Mouse (Mus musculus) kidney, embryonic 16.5 days (tissue): ENCODE results near the gene Ube2v1. TPM values are rescaled to one million over a fixed set of nuclear protein-coding genes. Genes with fewer than 3 reads are reported as not detected.
A peak's percentile ranks its signal among the peaks of the same experiment; 100 is the strongest.

ENCODE experiments used
- ATAC-seq: fragments of 200-750 bp; cut with Nextera tagmentation; 2 replicates; pipeline ENCODE4 v1.8.0; 2017; ENCODE audit warnings: moderate TSS enrichment; ENCODE audit not compliant: low FRiP score, low TSS enrichment
- H3K27ac ChIP-seq: fragments of 300-500 bp; sonication (generic); 2 replicates; pipeline ENCODE4 v1.5.1; 2014; ENCODE audit warnings: low read length
- H3K27me3 ChIP-seq: fragments of 300-500 bp; sonication (generic); 2 replicates; pipeline ENCODE4 v1.6.1; 2014; ENCODE audit warnings: low read length, control low read depth, mixed read lengths; ENCODE audit not compliant: insufficient read depth
- H3K36me3 ChIP-seq: fragments of 300-500 bp; sonication (generic); 2 replicates; pipeline ENCODE4 v1.6.1; 2014; ENCODE audit warnings: low read length, control low read depth, mixed read lengths; ENCODE audit not compliant: insufficient read depth
- H3K4me1 ChIP-seq: fragments of 300-500 bp; sonication (generic); 2 replicates; pipeline ENCODE4 v1.6.1; 2014; ENCODE audit warnings: low read length, control low read depth, mixed read lengths; ENCODE audit not compliant: insufficient read depth
- H3K4me2 ChIP-seq: fragments of 300-500 bp; sonication (generic); replicated peaks from 2 replicates; pipeline ENCODE4 v1.6.1; 2014; ENCODE audit warnings: low read depth, low read length
- H3K4me3 ChIP-seq: fragments of 300-500 bp; sonication (generic); 2 replicates; pipeline ENCODE4 v1.5.1; 2014; ENCODE audit warnings: mild to moderate bottlenecking, low read length
- H3K9ac ChIP-seq: fragments of 300-500 bp; sonication (generic); replicated peaks from 2 replicates; pipeline ENCODE4 v1.6.1; 2014; ENCODE audit warnings: low read length
- H3K9me3 ChIP-seq: fragments of 300-500 bp; sonication (generic); 2 replicates; pipeline ENCODE4 v1.6.1; 2016; ENCODE audit warnings: low read length, control low read depth
- WGBS: fragments of 180-500 bp; shearing (Covaris S2); extraction: QIAGEN DNeasy Blood & Tissue Kit; methylation state at CpG from one replicate; pipeline ENCODE4 v1.1.7; 2014; 5-methylcytosine and 5-hydroxymethylcytosine counted together
- polyA plus RNA-seq: library from polyadenylated mRNA; unstranded; fragments of >200 nt; fragmentation: Nextera tagmentation; extraction: Ambion mirVana; gene quantifications from 2 replicates; pipeline ENCODE4 v1.2.1, GENCODE M21; 2015

Ube2v1 gene
- polyA plus RNA-seq, 1 experiment from 2014 or later: 319 TPM

GRCm38 (mm10) chr2:167586041-167586440 lies 45.9 kb downstream of the Ube2v1 start:
- peak overlapping the region; percentile 22; the same call in 1 of the 2 replicates for H3K9ac ChIP-seq
- no peaks in the 10 kb centered on the region for H3K27me3 ChIP-seq
- ATAC-seq: no peak
- no peaks in the 10 kb centered on the region for H3K9me3 ChIP-seq
- H3K36me3 ChIP-seq: no peaks in the 10 kb centered on the region
- 17% methylated on average over 8 of the region's 8 CpGs for WGBS
- no peak overlapping the region for H3K4me2 ChIP-seq
- H3K4me3 ChIP-seq: no peak overlapping the region
- peak overlapping the region; percentile 52 for H3K27ac ChIP-seq
- peaks cover 54% of the 10 kb centered on the region for H3K4me1 ChIP-seq

GRCm38 (mm10) chr2:167585273-167585672 lies 46.6 kb downstream of the Ube2v1 start:
- Histone ChIP-seq H3K4me3 (no peak overlapping the region), H3K9me3 (no peaks in the 10 kb centered on the region), H3K4me2 (no peak overlapping the region), H3K27me3 (no peaks in the 10 kb centered on the region), H3K36me3 (no peaks in the 10 kb centered on the region), H3K4me1 (peaks cover 54% of the 10 kb centered on the region), H3K9ac (no peak overlapping the region), H3K27ac (peak overlapping the region; percentile 52; the same call in 1 of the 2 replicates)
- ATAC-seq: no peak
- WGBS: 31% methylated on average over 2 of the region's 2 CpGs

GRCm38 (mm10) chr2:167583161-167583952 lies 48.5 kb downstream of the Ube2v1 start:
- Histone ChIP-seq H3K4me3 (no peak overlapping the region), H3K36me3 (no peaks in the 10 kb centered on the region), H3K27me3 (no peaks in the 10 kb centered on the region), H3K9me3 (no peaks in the 10 kb centered on the region), H3K4me1 (peaks cover 47% of the 10 kb centered on the region), H3K4me2 (no peak overlapping the region), H3K9ac (peak overlapping the region; percentile 29), H3K27ac (peak overlapping the region; percentile 87)
- WGBS: 17% methylated on average over 10 of the region's 10 CpGs
- ATAC-seq: peak; percentile 72

GRCm38 (mm10) chr2:167578521-167578920 lies 53.4 kb downstream of the Ube2v1 start:
- H3K27ac ChIP-seq: 0 out of 2 replicates have a peak overlapping the region, but pooled peaks have one; percentile 7
- H3K9ac ChIP-seq: 0 out of 2 replicates have a peak overlapping the region, but pooled peaks have one; percentile 10
- H3K4me3 ChIP-seq: no peak overlapping the region
- no peaks in the 10 kb centered on the region for H3K27me3 ChIP-seq
- H3K4me1 ChIP-seq: peaks cover 16% of the 10 kb centered on the region
- 54% methylated on average over 5 of the region's 5 CpGs for WGBS
- ATAC-seq: no peak
- no peak overlapping the region for H3K4me2 ChIP-seq
- no peaks in the 10 kb centered on the region for H3K36me3 ChIP-seq
- H3K9me3 ChIP-seq: no peaks in the 10 kb centered on the region

GRCm38 (mm10) chr2:167577186-167577785 lies 54.6 kb downstream of the Ube2v1 start:
- H3K9ac ChIP-seq: no peak overlapping the region
- no peaks in the 10 kb centered on the region for H3K27me3 ChIP-seq
- H3K4me2 ChIP-seq: no peak overlapping the region
- H3K9me3 ChIP-seq: no peaks in the 10 kb centered on the region
- peaks cover 7% of the 10 kb centered on the region for H3K4me1 ChIP-seq
- no peaks in the 10 kb centered on the region for H3K36me3 ChIP-seq
- H3K27ac ChIP-seq: no peak overlapping the region
- no peak for ATAC-seq
- no peak overlapping the region for H3K4me3 ChIP-seq
- 48% methylated on average over 9 of the region's 9 CpGs for WGBS

- Histone ChIP-seq H3K9ac (no peak overlapping the region), H3K9me3 (no peaks in the 10 kb centered on the region), H3K36me3 (no peaks in the 10 kb centered on the region), H3K27ac (no peak overlapping the region), H3K27me3 (no peaks in the 10 kb centered on the region), H3K4me2 (no peak overlapping the region), H3K4me3 (no peak overlapping the region), H3K4me1 (peaks cover 7% of the 10 kb centered on the region)
- 73% methylated on average over 8 of the region's 8 CpGs for WGBS
- ATAC-seq: no peak
These were observed 55.7 kb downstream of the Ube2v1 start for GRCm38 (mm10) chr2:167576121-167576620.

GRCm38 (mm10) chr2:167575581-167575980 lies 56.3 kb downstream of the Ube2v1 start:
- H3K4me1 ChIP-seq: peaks cover 7% of the 10 kb centered on the region
- no peak overlapping the region for H3K4me2 ChIP-seq
- no peaks in the 10 kb centered on the region for H3K36me3 ChIP-seq
- H3K4me3 ChIP-seq: no peak overlapping the region
- H3K27ac ChIP-seq: no peak overlapping the region
- 81% methylated on average over 7 of the region's 7 CpGs for WGBS
- H3K9ac ChIP-seq: no peak overlapping the region
- H3K9me3 ChIP-seq: no peaks in the 10 kb centered on the region
- no peak for ATAC-seq
- H3K27me3 ChIP-seq: no peaks in the 10 kb centered on the region

- Histone ChIP-seq H3K27ac (no peak overlapping the region), H3K9ac (no peak overlapping the region), H3K27me3 (no peaks in the 10 kb centered on the region), H3K36me3 (no peaks in the 10 kb centered on the region), H3K4me1 (peaks cover 7% of the 10 kb centered on the region), H3K9me3 (no peaks in the 10 kb centered on the region), H3K4me3 (no peak overlapping the region), H3K4me2 (no peak overlapping the region)
- 59% methylated on average over 9 of the region's 9 CpGs for WGBS
- ATAC-seq: no peak
These were observed 57.1 kb downstream of the Ube2v1 start for GRCm38 (mm10) chr2:167574814-167575213.

GRCm38 (mm10) chr2:167571442-167572220 lies 60.3 kb downstream of the Ube2v1 start:
- Histone ChIP-seq H3K36me3 (no peaks in the 10 kb centered on the region), H3K4me1 (peaks cover 11% of the 10 kb centered on the region), H3K27me3 (no peaks in the 10 kb centered on the region), H3K4me3 (no peak overlapping the region), H3K9me3 (no peaks in the 10 kb centered on the region), H3K9ac (no peak overlapping the region), H3K4me2 (no peak overlapping the region), H3K27ac (no peak overlapping the region)
- WGBS: 76% methylated on average over 18 of the region's 18 CpGs
- ATAC-seq: no peak
